Mouse (Mus musculus) olfactory bulb, adult 2 months (tissue): ENCODE measurements at regions not wholly inside any gene's neighbourhood (a gene's known extent, or its start where the extent isn't known, plus 50 kb on each side); places are given as distances from the start of the nearest gene placed in this dataset.

ENCODE experiments used
- H3K27ac ChIP-seq: fragments of 200-500 bp; 2 replicates; pipeline ENCODE4 v1.5.1; 2012; ENCODE audit warnings: low read depth, low read length; ENCODE audit not compliant: insufficient read depth
- H3K4me1 ChIP-seq: fragments of 200-500 bp; 2 replicates; pipeline ENCODE4 v1.6.1; 2012; ENCODE audit warnings: low read length; ENCODE audit not compliant: control insufficient read depth, insufficient read depth
- H3K4me3 ChIP-seq: fragments of 200-500 bp; 2 replicates; pipeline ENCODE4 v1.5.1; 2012; ENCODE audit warnings: mild to moderate bottlenecking, low read depth, low read length, moderate library complexity; ENCODE audit not compliant: insufficient read depth
- CTCF ChIP-seq: fragments of 200-500 bp; IDR thresholded peaks from 2 replicates; pipeline ENCODE4 v1.5.1; 2012; ENCODE audit warnings: low read depth, mild to moderate bottlenecking, low read length, moderate library complexity; ENCODE audit not compliant: insufficient read depth
- POLR2A ChIP-seq: fragments of 200-500 bp; IDR thresholded peaks from 2 replicates; pipeline ENCODE4 v1.6.1; 2012; ENCODE audit warnings: mild to moderate bottlenecking, low read depth, low read length, moderate library complexity; ENCODE audit not compliant: insufficient read depth
- WGBS: fragments of 180-500 bp; shearing (Covaris S2); methylation state at CpG from one replicate; pipeline ENCODE4 v1.1.7; 2018; 5-methylcytosine and 5-hydroxymethylcytosine counted together

- H3K4me1 ChIP-seq, result no peaks in the 10 kb centered on the region; the same call in 1 of the 2 replicates
- TF ChIP-seq CTCF, result no peak
- TF ChIP-seq POLR2A, result no peak
- WGBS, result 97% methylated on average over 10 of the region's 10 CpGs
- no peak overlapping the region for H3K27ac ChIP-seq
- H3K4me3 ChIP-seq, result no peak overlapping the region
Observed at GRCm38 (mm10) chr17:85888568-85889398, 200.7 kb upstream of the Six2 start.

GRCm38 (mm10) chr17:85886675-85887074 is 198.6 kb upstream of the Six2 start:
- TF ChIP-seq POLR2A, result no peak
- H3K4me3 ChIP-seq, result no peak overlapping the region
- no peak overlapping the region for H3K27ac ChIP-seq
- H3K4me1 ChIP-seq, result peaks cover 9% of the 10 kb centered on the region; the same call in 1 of the 2 replicates
- 70% methylated on average over 6 of the region's 6 CpGs for WGBS

GRCm38 (mm10) chr17:85886237-85886636 is 198.2 kb upstream of the Six2 start:
- H3K4me1 ChIP-seq, result peaks cover 9% of the 10 kb centered on the region; the same call in 1 of the 2 replicates
- H3K27ac ChIP-seq, result no peak overlapping the region
- H3K4me3 ChIP-seq, result no peak overlapping the region
- WGBS, result 69% methylated on average over 4 of the region's 4 CpGs
- no peak for TF ChIP-seq CTCF
- TF ChIP-seq POLR2A, result no peak

GRCm38 (mm10) chr17:85881636-85882170 is 193.6 kb upstream of the Six2 start:
- H3K27ac ChIP-seq, result no peak overlapping the region
- 19% methylated on average over 8 of the region's 8 CpGs for WGBS
- H3K4me1 ChIP-seq, result peaks cover 9% of the 10 kb centered on the region; the same call in 1 of the 2 replicates
- H3K4me3 ChIP-seq, result no peak overlapping the region
- TF ChIP-seq POLR2A (no peak), CTCF (no peak)

- no peak overlapping the region for H3K27ac ChIP-seq
- no peak overlapping the region for H3K4me3 ChIP-seq
- no peak for TF ChIP-seq POLR2A
- no peak for TF ChIP-seq CTCF
- peaks cover 9% of the 10 kb centered on the region; the same call in 1 of the 2 replicates for H3K4me1 ChIP-seq
- 76% methylated on average over 5 of the region's 5 CpGs for WGBS
Observed at GRCm38 (mm10) chr17:85881046-85881445, 193.0 kb upstream of the Six2 start.

DNA sequence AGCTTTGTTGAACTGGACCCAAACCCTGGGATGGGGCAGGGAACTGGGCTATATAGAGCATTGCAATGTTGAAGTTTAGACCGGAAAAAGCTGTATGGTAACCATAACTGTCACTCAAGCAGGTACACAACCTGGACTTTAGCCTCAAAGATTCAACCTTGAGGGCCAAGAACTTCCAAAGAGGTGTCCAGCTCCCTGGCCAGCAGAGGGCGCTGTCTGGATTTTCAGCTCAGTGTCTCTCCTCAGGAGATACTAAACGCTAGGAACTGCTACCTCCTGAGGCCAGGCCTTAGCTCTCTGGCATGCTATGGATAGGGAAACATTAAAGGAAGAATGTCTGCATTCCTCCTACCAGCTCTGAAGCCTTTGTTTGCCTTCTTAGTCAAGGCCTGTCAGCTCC is 189.4 kb upstream of the Six2 start:
- Histone ChIP-seq H3K27ac (no peak overlapping the region), H3K4me3 (no peak overlapping the region), H3K4me1 (peaks cover 18% of the 10 kb centered on the region)
- TF ChIP-seq POLR2A (no peak), CTCF (no peak)
- 69% methylated on average over 3 of the region's 3 CpGs for WGBS

- WGBS, result 78% methylated on average over 10 of the region's 10 CpGs
- Histone ChIP-seq H3K27ac (no peak overlapping the region), H3K4me1 (peaks cover 13% of the 10 kb centered on the region), H3K4me3 (no peak overlapping the region)
- TF ChIP-seq CTCF (no peak), POLR2A (no peak)
Observed at GRCm38 (mm10) chr17:85876853-85877252, 188.8 kb upstream of the Six2 start.

DNA sequence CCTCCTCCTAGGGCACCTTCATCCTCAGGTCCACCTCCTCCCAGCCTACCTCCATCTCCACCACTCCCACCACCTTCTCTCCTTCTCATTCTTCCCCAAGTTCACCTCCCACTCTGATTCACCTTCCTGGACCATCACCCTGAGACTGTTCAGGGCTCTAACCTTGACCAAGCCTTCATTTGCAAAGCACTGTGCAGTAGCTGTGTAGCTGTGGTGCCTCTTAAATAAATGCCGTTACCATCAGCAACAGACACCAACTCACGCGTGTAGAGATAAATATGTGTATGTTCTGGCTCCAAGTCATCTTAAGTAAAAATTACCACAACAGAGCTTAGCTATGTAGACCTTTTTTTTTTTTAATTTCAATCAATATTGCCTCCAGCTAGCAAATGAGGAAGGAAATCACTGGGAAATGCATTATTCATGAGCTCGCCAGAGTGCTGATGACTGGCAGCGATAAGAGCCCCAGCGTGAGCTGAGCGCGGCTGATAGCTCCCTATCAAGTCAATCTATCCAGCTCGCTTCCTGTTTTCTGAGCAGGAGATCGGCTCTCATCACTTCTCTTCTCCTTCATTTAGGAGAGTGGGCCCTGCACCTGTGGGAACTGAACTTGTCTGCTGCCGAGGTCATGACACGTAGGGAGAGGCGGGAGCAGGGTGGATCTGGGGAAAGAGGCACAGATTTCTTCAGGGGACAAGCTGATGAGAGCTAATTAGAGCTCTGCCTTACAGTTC is 185.9 kb upstream of the Six2 start:
- TF ChIP-seq POLR2A (no peak), CTCF (no peak)
- no peak overlapping the region for H3K27ac ChIP-seq
- no peak overlapping the region for H3K4me3 ChIP-seq
- WGBS, result 26% methylated on average over 13 of the region's 13 CpGs
- peaks cover 14% of the 10 kb centered on the region for H3K4me1 ChIP-seq

GRCm38 (mm10) chr17:85872903-85873413 is 184.9 kb upstream of the Six2 start:
- TF ChIP-seq POLR2A, result no peak
- no peak for TF ChIP-seq CTCF
- Histone ChIP-seq H3K4me1 (peaks cover 17% of the 10 kb centered on the region), H3K4me3 (no peak overlapping the region), H3K27ac (no peak overlapping the region)
- WGBS, result 29% methylated on average over 6 of the region's 6 CpGs
